Mouse (Mus musculus): ENCODE results near the gene Dmac2.
A peak's percentile ranks its signal among the peaks of the same experiment; 100 is the strongest.

Gene Dmac2

DNA sequence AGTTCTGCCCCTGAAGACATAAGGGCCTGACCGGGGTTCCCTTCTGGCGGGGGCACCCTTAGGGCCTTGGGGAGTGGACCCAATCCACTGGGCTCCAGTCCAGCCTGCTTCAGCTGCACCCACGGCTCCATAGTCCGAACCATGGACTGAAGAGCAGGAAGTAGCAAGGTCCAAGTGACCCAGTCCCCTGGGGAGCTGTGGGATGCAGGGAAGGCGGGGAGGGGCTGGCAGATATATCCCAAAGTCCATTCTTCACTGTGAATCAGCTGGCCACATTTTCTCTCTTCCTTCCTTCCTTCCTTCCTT, 3.6 kb upstream of the Dmac2 start, which contains the start of gene Erich4:
Erich4 (minus strand) TSS at position 187 of the 306 bp plus-strand sequence.
- DNase-seq (ENCODE audit: low read depth): no peak

DNA sequence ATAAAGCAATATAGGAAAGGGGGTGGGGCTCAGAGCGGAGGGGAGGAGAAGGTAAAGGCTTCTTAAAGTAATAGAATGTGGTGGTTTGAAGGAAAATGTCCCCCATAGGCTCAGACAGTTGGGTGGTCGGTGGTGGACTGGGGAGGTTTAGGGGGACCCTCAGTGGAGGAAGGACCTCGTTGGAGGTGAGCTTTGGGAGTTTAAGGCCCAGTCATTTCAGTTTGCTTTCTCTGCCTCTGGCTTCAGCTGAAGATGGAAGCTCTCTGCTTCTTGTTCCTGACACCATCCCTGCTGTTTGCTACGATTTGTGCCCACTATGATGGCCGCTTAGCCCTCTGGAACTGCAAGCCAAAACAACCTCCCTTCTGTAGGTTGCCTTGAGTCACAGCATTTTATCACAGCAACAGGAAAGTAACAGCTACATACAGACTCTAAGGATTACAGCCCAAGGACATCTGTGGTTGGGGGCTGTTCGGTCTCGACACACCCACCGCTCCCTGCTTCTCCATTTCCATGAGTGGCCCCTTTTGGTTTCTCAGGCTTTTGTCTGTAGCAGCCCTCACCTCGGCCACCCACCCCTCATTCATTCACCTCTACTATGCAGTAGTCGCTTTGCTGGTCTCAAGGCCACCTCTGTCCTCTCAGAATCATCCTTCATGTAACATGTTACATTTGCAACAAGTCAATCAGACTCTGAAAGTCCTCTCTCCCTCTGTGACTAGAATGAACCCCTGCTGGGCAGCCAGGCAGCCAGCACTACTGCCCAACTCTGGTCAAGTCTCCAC, 1.6 kb upstream of the Dmac2 start:
- DNase-seq (ENCODE audit: low read depth): no peak

DNA sequence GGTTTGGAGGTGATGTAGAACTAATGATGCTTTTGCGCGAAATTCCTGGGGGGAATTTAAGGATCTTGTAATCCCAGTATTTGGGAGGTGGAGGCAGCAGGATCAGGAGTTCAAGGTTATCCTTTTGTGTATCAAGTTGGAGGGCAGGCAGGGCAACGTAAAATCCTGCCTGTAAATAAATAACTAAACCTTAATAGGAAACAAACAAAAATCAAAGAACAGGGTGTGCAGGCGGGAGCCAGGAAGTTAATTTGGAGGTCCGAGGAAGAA, 443 bp downstream of the Dmac2 start:
- DNase-seq (ENCODE audit: low read depth): no peak

DNA sequence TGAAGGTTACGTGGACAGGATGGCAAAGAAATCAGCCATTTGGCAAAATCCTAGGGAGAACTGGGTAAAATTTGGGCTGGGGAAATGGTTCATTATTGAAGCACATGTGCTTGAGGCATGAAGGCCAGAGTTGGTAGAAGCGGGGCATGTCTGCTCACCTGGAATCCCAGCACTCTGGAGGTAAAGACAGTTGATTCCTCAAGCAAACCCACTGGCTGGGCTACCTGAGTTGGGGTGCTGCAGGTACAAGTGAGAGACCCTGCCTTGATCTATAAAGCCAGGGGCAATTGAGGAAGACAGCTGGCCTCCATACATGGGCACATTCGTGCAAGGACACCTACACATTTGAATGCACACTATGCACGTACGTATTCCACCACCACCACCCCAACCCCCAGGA, 887 bp downstream of the Dmac2 start:
- no peak for DNase-seq (ENCODE audit: low read depth)

DNA sequence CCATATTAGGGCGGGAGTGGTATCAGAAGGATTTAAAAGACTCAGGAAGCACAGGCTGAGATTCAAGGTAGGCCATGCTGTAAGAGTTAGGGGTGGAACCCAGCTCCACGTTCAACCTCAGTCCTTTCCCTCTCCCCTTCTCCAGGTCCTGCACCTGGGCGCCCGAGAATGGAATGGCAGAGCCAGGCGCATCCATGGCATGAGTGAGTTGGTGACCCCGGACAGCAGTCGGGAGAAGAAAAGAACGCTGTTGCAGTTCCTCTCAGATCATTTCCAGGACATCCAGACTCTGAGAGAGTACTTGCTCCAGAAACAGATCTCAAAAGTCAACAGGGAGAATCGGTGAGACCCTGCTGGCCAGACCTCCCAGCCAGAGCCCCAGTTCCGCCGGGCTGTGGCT, 1.5 kb downstream of the Dmac2 start:
- no peak for DNase-seq (ENCODE audit: low read depth)

DNA sequence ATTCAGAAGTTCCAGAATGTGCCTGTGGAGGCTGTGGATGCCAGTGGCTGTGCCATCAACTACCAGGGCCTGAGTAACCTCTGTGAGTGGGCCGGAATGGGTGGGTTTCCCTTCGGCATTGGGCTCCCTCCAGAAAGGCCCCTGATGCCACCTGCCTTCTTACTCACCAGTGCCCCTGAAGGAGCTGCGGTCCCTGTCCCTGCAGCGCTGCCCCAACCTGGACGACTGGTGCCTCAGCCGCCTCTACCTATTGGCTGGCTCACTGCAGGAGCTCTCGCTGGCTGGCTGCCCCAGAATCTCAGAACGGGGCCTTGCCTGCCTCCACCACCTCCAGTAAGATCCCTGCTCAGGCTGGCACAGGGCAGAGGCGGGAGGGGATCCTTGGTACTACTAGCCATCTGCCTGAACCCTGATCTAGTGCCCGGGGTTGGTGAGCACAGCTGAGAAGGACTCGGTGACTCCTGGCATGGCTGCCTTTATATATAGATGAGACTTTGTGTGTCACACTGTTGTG, 4.7 kb downstream of the Dmac2 start:
- no peak for DNase-seq (ENCODE audit: low read depth)

DNA sequence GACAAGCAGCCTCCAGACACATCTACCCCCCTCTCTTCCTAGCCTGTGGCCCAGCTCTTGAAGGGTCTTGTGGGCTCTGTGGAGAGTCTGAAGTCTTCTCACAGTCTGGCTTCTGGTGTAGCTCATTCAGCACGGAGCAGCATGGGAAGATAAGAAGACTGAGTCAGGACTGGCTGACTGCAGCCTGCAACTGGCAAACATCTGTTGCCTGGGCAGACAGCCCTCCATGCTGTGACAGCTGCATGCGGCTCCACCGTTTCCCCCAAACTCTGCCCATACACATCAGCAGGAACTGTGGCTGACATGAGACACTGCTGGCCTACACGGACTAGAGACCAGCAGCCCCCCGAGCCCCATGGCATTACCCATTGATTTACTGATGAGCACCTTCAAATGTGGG, 5.6 kb downstream of the Dmac2 start:
- no peak for DNase-seq (ENCODE audit: low read depth)

DNA sequence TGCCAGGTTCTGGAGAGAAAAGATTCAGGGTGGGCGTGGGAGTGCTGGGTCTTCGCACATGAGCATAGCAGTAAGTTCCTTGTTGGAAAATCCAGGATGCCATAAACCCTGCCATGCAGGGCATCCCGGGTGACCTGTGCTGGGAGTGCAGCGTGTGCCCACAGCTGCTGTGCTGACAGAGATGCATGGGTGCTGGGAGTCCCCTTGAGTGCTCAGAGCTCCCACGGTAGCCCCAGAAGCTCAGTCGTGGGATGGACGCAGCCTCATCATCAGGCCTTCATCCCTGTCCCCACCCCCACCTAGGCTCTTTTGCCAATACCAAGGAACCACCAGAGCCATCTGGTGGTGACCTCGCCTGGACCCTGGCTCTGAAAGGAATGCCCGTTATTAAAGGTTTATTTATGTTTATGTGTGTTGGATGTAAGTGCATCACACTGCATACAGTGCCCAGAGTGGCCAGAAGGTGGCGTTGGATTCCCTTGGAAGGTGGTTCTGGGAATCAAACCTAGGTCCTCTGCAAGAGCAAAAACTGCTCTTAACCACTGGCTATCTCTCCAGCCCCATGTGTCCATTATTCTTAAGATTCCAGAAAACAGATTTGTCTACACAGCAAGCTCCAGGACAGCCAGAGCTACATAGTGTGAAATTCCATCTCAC, 6.5 kb downstream of the Dmac2 start:
- no peak for DNase-seq (ENCODE audit: low read depth)

DNA sequence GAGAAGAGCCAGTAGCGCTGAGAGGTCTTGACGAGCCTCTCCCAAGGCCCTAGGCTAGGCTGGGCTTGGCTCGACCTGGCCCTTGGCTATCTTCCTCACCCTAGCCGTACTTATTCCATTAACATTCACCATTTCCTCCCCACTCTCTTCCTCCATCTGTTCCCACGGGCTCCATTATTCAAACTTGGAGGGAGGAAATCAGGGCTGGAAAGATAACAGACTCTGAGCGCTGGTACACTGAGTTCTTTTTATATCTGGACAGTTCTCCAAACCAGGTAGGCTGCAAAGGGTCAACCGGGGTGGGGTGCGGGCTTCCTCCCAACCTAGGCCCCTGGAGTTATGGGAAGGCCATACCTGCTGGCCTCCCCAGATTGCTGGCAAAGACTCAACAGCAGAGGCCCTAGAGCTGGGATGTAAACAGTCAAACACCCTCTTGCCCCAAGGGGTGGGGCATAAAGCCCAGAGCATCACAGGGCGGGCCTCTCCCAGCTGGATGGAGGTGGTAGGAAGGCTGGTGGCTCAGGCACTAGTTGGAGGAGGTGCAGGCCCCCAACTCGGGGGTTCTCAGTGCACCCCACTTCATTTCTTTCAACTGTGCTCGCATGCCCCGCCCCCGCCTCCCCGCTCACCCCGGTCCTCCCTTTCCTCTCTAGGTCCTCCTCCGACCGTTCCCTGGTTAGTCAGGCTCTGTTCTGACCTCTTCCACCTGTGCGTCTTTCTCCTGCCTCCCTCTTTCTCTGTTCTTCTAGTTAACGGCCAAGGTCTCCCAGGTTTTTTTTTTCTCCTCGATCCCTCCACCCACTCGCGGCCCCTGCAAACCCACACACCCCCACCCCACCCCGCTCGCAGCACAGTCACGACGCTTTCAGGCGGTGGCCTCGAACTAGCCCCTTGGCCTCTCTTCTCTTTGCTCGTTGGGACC, 7.6 kb downstream of the Dmac2 start, which contains the start of gene B3gnt8:
B3gnt8 (plus strand) TSS at position 146 of the 922 bp plus-strand sequence.
- no peak for DNase-seq (ENCODE audit: low read depth)

DNA sequence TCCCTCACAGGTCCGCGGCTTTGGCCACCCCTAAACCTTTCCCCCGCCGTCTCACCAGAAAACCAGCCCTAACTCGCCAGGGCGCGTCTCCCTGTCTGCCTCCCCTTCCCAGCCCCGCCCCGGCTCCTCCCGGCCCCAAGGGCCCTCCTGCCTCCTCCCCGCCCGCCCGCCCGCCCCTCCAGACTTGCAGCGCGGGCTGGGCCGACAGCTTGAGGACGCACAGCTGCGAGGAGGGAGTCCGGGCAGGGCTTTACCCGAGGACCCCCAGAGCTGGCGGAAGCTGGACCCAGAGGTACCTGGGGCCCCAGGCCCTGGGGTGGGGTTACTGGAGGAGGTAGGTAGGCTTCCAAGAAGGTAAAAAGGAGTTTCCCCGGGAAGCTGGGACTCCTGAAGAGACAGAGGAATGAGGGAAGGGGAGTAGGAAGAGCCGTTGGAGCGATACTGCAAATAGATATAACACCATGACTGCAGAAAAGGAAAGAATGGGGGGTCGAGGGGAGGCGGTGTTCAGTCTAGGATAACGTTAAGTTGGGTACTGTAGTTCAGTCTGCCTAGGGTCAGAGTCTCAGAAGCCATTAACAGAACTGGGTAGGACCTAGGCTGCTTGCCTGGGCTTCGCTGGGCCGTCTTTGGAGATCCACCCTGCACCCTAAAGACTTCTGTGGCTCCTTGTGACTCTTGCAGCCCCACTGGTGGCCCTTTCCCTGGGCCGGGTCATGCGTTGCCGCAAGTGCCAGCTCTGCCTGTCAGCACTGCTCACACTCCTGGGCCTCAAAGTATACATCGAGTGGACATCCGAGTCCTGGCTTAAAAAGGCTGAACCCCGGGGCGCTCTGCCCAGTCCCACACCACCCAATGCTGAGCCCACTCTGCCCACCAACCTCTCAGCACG, 8.5 kb downstream of the Dmac2 start:
- no peak for DNase-seq (ENCODE audit: low read depth)

DNA sequence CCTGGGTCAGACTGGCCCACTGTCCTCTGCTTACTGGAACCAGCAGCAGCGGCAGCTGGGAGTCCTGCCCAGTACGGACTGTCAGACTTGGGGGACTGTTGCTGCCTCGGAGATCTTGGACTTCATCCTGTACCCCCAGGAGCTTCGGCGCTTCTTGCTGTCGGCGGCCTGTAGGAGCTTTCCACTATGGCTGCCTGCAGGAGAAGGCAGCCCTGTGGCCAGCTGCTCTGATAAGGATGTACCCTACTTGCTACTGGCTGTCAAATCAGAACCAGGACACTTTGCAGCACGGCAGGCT, 9.1 kb downstream of the Dmac2 start:
- no peak for DNase-seq (ENCODE audit: low read depth)

DNA sequence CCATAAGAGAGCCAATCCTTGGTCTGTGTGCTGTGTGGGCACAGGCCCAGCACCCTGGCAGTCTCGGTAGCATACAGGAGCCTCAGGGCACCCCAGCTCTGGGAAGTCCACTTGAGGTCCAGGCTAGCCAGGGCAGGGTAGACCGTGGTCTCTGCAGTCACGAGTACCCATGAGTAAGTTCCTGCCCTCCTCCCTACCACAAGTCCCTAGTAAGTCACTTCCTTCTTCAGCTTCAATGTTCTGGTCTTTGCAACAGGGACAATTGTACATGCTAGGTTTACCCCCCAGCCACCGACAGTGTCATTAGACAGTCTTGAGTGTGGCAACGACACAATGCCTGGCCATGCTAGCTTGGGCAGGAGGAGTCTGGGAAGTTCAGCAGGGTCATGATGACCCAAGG, 13.5 kb downstream of the Dmac2 start:
- no peak for DNase-seq (ENCODE audit: low read depth)

DNA sequence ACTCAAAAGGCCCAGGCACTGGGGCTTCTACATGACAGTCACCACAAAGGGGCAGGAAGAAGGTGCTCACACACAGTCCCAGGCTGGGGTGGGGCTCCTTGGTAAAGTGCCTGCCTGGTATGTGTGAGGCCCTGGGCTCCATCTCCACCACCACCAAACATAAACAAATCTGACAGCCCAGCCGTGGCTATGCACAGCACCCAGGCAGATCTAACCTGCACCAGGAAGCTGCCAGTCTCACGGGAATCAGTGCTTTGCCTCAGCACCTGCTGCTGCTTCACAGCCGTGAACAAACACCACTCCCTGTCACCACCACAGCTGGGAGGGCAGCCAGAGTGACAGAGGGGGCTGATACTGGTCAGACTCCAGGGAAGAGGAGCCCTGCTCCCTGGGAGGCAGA, 17.2 kb downstream of the Dmac2 start:
- no peak for DNase-seq (ENCODE audit: low read depth)

DNA sequence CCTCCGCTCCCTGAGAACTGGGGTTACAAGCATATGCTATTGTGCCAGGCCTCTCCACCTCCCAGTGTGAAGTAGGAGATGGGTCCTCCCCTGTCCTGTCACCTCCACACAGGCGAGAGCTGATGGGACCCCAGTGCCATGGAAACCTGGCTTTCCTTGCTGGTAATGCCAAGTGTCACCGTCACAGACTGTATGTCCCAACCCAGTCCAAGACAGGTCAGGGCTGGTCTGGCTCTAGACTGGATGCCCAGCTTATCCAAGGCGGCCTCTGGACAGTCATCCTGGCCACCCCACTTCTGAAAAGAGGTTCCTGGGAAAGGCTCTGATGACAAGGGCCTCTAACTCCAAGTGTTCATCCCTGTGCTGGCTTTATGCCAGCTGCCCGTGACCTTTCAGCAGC, 17.9 kb downstream of the Dmac2 start:
- no peak for DNase-seq (ENCODE audit: low read depth)

DNA sequence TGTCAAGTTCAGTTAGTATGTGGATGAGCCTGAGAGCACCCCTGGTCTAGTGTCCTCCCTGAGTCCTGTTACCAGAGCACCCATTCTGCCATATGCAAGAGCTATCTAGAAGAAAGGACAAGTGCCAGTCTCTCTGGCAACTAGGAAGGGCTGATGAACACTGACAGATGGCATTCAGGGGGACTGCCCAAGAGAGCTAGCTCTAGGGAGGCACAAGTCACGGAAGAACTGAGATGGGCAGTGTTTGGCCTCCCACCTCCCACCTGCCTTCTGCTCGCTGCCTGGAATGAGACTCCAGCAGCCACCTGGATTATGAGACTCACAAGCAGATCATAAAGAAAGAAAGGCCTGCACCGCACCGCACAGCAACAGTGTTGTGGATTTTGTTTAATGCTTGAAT, 20.5 kb downstream of the Dmac2 start:
- DNase-seq (ENCODE audit: low read depth): no peak

DNA sequence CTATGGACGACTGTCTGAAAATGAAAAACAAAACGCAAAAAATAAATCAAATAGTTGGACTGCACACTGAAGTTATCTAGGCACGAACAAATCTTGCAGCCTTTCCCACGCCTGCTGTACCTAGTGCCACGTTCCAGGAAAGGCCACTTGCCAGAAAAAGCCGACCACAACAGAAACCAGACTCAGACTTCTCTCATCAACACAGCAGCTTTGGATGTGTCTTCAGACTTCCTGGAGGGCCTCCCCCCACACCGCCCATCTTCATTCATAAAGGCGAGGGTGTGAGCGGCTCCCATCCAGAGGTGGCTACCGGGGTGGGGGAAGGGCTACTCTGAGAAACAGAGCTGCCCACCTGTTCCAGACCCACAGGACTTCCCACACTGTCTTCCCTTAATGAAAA, 24.9 kb downstream of the Dmac2 start:
- peak; percentile 64 for DNase-seq (ENCODE audit: low read depth)

DNA sequence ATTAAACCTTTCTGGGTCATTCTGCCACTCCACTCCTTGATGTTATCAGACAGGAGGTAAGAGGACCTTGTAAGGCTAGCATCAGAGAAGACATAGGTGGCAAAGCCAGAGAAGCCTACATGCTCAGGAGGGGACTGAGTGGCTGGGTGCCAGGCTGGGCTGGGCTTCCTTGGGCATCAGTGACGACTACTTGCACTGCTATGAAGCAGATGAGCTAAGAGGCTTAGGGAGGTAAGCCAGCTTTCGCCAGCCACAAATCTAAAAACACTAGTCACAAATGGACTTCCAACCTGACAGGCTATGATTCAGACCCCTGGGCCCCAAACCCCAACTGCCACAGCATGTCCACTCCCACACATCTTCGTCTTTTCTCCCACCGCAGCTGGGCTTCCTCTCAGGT, 25.4 kb downstream of the Dmac2 start:
- DNase-seq (ENCODE audit: low read depth): peak; percentile 27

DNA sequence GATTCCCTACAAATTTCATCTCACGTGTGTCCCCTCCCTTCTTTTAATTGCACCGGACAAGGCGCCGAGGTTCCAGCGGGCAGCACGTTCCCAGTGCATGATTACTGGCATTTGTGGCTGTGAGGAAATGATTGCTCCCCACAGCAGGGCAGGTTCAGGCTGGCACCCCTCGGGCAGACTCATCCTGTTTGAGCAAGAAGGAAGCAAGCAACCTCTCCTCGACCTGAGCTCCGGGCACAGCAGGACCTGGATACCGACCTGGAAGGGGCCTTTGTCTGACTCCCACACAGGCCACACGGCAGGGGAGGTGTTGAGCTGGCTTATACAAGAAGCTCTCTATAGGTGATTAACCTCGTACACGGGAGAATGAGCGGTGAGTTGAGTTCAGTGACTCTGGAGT, 25.9 kb downstream of the Dmac2 start:
- DNase-seq (ENCODE audit: low read depth): no peak

DNA sequence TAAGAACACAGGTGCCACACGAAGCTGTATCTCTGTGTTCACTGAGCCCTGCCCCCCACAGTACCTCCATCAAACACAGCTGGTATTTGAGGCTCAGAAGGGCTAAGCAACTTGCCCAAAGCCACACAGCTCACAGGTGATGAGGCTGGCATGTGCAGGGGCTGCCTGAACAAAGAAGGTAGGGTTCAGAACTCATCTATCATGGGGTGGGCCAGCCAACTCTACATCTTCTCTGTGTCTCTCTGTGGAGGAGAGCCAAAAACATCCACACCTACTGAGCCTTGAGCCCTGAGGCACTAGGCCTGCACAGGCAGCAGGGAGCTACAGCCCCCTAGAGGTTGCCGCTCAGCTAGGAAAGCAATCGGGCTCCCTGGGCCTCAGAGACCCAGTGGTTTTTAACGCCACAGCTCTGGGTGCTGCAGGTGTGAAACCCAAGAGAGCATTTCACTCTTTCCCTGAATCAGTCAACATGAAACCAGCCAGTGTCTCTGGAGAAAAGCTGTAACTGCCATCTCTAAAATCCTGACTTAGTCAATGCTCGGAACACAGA, 28.4 kb downstream of the Dmac2 start:
- no peak for DNase-seq (ENCODE audit: low read depth)

DNA sequence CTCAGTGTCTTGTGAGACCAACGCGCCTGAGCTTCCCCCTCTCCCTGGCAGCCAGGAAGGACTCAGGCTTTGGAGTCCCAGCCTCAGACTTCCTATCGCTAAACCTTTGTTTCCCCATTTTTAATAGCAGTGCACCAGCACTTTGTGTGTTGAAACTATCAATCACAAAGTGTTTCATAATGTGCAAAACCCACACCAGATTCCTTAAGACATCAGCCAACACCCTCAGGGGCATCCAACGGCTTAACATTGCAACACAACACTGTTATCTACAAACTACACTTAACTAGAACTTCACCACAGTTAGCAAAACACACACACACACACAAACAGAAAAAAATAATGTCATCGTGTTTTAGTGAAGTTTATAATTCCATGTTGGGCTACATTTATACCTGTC, 30.6 kb downstream of the Dmac2 start:
- DNase-seq (ENCODE audit: low read depth): no peak

DNA sequence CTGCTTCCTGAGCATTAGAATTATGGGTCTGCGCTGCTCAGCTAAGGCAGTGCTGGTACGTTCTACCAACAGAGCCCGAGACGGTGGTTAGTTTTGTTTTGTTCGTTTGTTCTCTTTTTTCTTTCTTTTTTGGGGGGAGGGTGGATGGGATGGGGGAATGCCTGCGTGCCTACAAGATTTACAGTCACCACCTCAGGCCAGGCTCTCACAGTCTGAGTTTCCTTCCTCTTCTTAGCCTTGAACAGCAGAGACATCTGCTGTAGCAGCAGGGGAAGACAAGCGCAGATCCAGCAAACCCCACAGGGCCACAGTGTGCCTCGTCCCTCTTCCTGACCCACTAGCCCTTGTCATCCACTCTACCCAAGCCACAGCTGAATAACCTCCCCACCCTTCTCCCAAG, 32.1 kb downstream of the Dmac2 start:
- DNase-seq (ENCODE audit: low read depth): no peak

DNA sequence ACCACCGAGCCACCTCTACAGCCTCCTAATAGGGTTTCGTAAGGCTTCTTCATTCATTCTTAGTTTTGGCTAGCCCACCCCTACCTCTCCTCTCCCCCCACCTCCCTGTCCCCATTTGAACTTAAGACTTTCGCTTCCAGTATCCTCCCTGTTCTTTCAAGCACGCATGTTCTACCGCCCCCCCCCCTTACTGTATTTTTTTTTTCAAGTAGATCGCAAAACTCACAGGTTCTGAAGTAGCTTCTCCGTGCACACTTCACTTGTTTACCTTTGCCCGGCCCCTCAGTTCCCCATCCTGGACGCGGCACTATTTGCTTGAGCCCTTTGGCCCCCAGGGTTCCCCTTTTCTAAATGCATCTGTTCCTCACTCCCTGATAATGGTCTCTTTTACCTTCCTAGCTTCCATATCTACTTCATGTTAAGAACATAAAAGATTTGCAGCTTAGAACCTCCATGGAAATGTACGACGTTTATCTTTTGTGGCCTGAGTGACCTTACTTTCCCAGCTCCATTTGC, 33.1 kb downstream of the Dmac2 start:
- no peak for DNase-seq (ENCODE audit: low read depth)
